Mouse (Mus musculus) liver, embryonic 13.5 days (tissue): ENCODE data around the gene Dctn5. TPM values are rescaled to one million over a fixed set of nuclear protein-coding genes. Genes with fewer than 3 reads are reported as not detected.

ENCODE experiments used
- ATAC-seq: fragments of 200-750 bp; cut with Nextera tagmentation; 2 replicates; pipeline ENCODE4 v1.8.0; 2017; ENCODE audit warnings: low read depth, mild to moderate bottlenecking, moderate number of reproducible peaks, moderate library complexity
- DNase-seq: peaks from one replicate; pipeline ENCODE4 v3.0.0; 2022
- H3K27ac ChIP-seq: fragments of 300-500 bp; sonication (generic); 2 replicates; pipeline ENCODE4 v1.5.1; 2015; ENCODE audit warnings: moderate library complexity, mild to moderate bottlenecking, inconsistent platforms
- H3K27me3 ChIP-seq: fragments of 300-500 bp; sonication (generic); 2 replicates; pipeline ENCODE4 v1.6.1; 2015; ENCODE audit warnings: mild to moderate bottlenecking, inconsistent platforms
- H3K36me3 ChIP-seq: fragments of 300-500 bp; sonication (generic); 2 replicates; pipeline ENCODE4 v1.6.1; 2015; ENCODE audit warnings: mild to moderate bottlenecking, inconsistent platforms
- H3K4me1 ChIP-seq: fragments of 300-500 bp; sonication (generic); replicated peaks from 2 replicates; pipeline ENCODE4 v1.6.1; 2015; ENCODE audit warnings: inconsistent platforms
- H3K4me2 ChIP-seq: fragments of 300-500 bp; sonication (generic); 2 replicates; pipeline ENCODE4 v1.6.1; 2015; ENCODE audit warnings: inconsistent platforms, mild to moderate bottlenecking, moderate library complexity
- H3K4me3 ChIP-seq: fragments of 300-500 bp; sonication (generic); replicated peaks from 2 replicates; pipeline ENCODE4 v1.5.1; 2015; ENCODE audit warnings: mild to moderate bottlenecking, inconsistent platforms
- H3K9ac ChIP-seq: fragments of 300-500 bp; sonication (generic); 2 replicates; pipeline ENCODE4 v1.6.1; 2015; ENCODE audit warnings: mild to moderate bottlenecking, inconsistent platforms
- H3K9me3 ChIP-seq: fragments of 300-500 bp; sonication (generic); replicated peaks from 2 replicates; pipeline ENCODE4 v1.6.1; 2016; ENCODE audit warnings: inconsistent platforms
- WGBS: fragments of 180-500 bp; shearing (Covaris S2); methylation state at CpG from one replicate; pipeline ENCODE4 v1.1.7; 2015; ENCODE audit not compliant: insufficient replicate concordance; 5-methylcytosine and 5-hydroxymethylcytosine counted together
- polyA plus RNA-seq: library from polyadenylated mRNA; unstranded; fragments of >200 nt; fragmentation: Nextera tagmentation; extraction: Ambion mirVana; gene quantifications from 2 replicates; pipeline ENCODE4 v1.2.1, GENCODE M21; 2015

Gene Dctn5
- polyA plus RNA-seq, 1 experiment from 2014 or later = 54.7 TPM

DNA sequence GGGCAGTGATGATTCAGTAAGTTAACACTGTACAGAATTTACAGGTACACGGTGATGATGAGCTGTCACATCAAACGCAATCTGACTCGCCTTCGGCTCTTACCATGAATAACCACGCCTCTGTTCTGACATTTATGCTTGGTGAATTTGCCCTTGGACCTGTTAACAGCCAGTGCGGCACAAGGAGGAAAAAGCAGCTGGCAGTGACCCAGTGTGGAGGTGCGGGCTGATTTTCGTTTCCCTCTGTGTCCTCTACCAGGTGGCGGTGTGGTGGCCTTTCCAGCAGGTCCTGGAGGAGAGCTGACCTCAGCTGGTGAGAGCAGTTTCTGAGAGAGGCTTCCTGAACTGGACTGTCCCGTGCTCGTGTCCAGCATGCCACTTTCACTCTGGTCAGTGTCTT lies 5.9 kb upstream of the Dctn5 start:
- H3K27ac ChIP-seq = no peak overlapping the region
- H3K4me2 ChIP-seq = no peak overlapping the region
- 88% methylated on average over 11 of the region's 11 CpGs for WGBS
- H3K9ac ChIP-seq = no peak overlapping the region
- DNase-seq (no peak), ATAC-seq (no peak)
- peaks cover 16% of the 10 kb centered on the region for H3K4me1 ChIP-seq
- no peaks in the 10 kb centered on the region for H3K27me3 ChIP-seq
- H3K9me3 ChIP-seq = no peaks in the 10 kb centered on the region
- peaks cover 76% of the 10 kb centered on the region for H3K36me3 ChIP-seq
- no peak overlapping the region for H3K4me3 ChIP-seq

GRCm38 (mm10) chr7:122131834-122132233 lies 1.0 kb upstream of the Dctn5 start:
- peaks cover 51% of the 10 kb centered on the region for H3K36me3 ChIP-seq
- peaks cover 24% of the 10 kb centered on the region for H3K4me1 ChIP-seq
- H3K27me3 ChIP-seq = no peaks in the 10 kb centered on the region
- ATAC-seq (no peak), DNase-seq (no peak)
- H3K27ac ChIP-seq = peak overlapping the region; percentile 86; the same call in 1 of the 2 replicates
- peak overlapping the region; percentile 92 for H3K9ac ChIP-seq
- H3K4me3 ChIP-seq = peak overlapping the region; percentile 87
- no peaks in the 10 kb centered on the region for H3K9me3 ChIP-seq
- H3K4me2 ChIP-seq = peak overlapping the region; percentile 80

GRCm38 (mm10) chr7:122133338-122133625 lies 441 bp downstream of the Dctn5 start:
- H3K4me2 ChIP-seq = peak overlapping the region; percentile 70
- DNase-seq (no peak), ATAC-seq (no peak; the same call in 1 of the 2 replicates)
- H3K9me3 ChIP-seq = no peaks in the 10 kb centered on the region
- H3K4me1 ChIP-seq = peaks cover 24% of the 10 kb centered on the region
- peak overlapping the region; percentile 87 for H3K9ac ChIP-seq
- WGBS = 11% methylated on average over 8 of the region's 8 CpGs
- peaks cover 49% of the 10 kb centered on the region for H3K36me3 ChIP-seq
- H3K4me3 ChIP-seq = peak overlapping the region; percentile 87
- H3K27me3 ChIP-seq = no peaks in the 10 kb centered on the region
- peak overlapping the region; percentile 84 for H3K27ac ChIP-seq

GRCm38 (mm10) chr7:122135070-122135469 lies 2.2 kb downstream of the Dctn5 start:
- no peaks in the 10 kb centered on the region for H3K9me3 ChIP-seq
- DNase-seq (peak; percentile 11), ATAC-seq (no peak)
- H3K27ac ChIP-seq = no peak overlapping the region
- H3K4me3 ChIP-seq = no peak overlapping the region
- no peaks in the 10 kb centered on the region for H3K27me3 ChIP-seq
- peaks cover 23% of the 10 kb centered on the region for H3K4me1 ChIP-seq
- H3K36me3 ChIP-seq = peaks cover 52% of the 10 kb centered on the region
- H3K4me2 ChIP-seq = no peak overlapping the region
- no peak overlapping the region for H3K9ac ChIP-seq
- WGBS = 68% methylated on average over 10 of the region's 10 CpGs

DNA sequence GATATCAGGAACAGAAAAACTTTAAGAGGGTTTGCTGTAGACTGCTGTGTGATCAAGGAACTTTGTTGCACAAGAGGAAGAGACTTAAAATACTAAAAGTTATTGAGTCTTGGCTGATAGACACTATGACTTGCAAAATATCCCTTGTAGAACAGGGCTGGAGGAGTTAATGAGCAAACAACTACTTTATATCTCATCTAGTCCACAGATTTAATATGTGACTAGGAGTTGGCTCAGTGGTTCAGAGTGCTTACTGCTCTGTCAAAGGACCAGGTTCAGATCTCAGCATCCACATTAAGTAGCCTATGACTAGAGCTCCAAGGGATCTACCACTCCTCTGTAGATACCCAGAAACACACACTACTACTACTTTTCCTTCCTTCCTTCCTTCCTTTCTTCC lies 4.2 kb downstream of the Dctn5 start:
- Histone ChIP-seq H3K9ac (no peak overlapping the region), H3K4me1 (peaks cover 8% of the 10 kb centered on the region), H3K4me2 (no peak overlapping the region), H3K9me3 (no peaks in the 10 kb centered on the region), H3K27ac (no peak overlapping the region), H3K4me3 (no peak overlapping the region), H3K36me3 (peaks cover 72% of the 10 kb centered on the region), H3K27me3 (no peaks in the 10 kb centered on the region)
- no peak for ATAC-seq
- no peak for DNase-seq

GRCm38 (mm10) chr7:122138190-122138589 lies 5.3 kb downstream of the Dctn5 start:
- Histone ChIP-seq H3K4me2 (no peak overlapping the region), H3K27me3 (no peaks in the 10 kb centered on the region), H3K9ac (no peak overlapping the region), H3K27ac (no peak overlapping the region), H3K4me3 (no peak overlapping the region), H3K9me3 (no peaks in the 10 kb centered on the region), H3K36me3 (peaks cover 80% of the 10 kb centered on the region), H3K4me1 (peaks cover 8% of the 10 kb centered on the region)
- no peak for DNase-seq
- 75% methylated on average over 5 of the region's 5 CpGs for WGBS
- no peak for ATAC-seq

DNA sequence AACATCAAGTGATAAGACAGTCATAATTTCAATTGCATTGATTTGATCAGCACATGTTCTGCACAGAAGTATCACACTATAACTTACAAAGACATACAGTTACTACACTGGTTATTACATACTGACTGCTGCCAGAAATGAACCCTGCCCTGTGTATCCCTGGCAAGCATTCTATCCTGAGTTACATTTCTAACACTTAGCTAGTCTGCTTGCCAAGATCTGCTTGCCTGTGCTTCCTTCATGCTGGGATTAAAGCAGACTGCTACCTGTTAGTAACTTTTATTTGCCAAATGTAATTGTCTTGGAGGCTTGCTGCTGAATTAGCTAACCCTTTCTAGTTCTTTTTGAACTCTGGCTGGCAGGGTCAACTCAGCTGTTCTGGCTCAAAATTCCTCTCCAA lies 8.2 kb downstream of the Dctn5 start:
- no peak overlapping the region for H3K4me2 ChIP-seq
- H3K4me3 ChIP-seq = no peak overlapping the region
- DNase-seq = no peak
- no peaks in the 10 kb centered on the region for H3K27me3 ChIP-seq
- no peaks in the 10 kb centered on the region for H3K4me1 ChIP-seq
- H3K36me3 ChIP-seq = peaks cover 93% of the 10 kb centered on the region
- no peak overlapping the region for H3K27ac ChIP-seq
- H3K9me3 ChIP-seq = no peaks in the 10 kb centered on the region
- H3K9ac ChIP-seq = no peak overlapping the region
- ATAC-seq = no peak

DNA sequence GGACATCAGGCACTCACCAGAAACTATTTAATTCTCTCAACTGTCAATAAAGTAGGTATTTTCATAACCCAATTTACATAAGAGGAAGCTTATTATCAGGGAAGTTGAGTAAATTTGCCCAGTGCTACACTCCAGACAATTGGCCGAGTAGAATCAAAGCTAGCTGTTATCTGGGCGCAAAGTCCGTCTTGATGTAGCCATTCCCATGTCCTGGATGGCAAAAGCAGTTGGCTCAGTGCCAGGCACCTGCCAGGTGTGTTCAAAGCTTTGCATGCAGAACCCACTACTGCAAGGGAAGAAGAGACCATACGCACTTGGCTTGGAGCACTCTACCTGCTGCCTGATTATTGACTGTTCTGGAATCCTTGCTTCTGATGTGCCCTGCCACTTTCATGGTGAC lies 19.6 kb downstream of the Dctn5 start:
- Histone ChIP-seq H3K9ac (no peak overlapping the region), H3K4me3 (no peak overlapping the region), H3K9me3 (no peaks in the 10 kb centered on the region), H3K36me3 (peaks cover 27% of the 10 kb centered on the region), H3K27ac (no peak overlapping the region), H3K4me2 (no peak overlapping the region), H3K4me1 (peaks cover 10% of the 10 kb centered on the region), H3K27me3 (no peaks in the 10 kb centered on the region)
- DNase-seq (no peak), ATAC-seq (no peak)
- 72% methylated on average over 4 of the region's 4 CpGs for WGBS

DNA sequence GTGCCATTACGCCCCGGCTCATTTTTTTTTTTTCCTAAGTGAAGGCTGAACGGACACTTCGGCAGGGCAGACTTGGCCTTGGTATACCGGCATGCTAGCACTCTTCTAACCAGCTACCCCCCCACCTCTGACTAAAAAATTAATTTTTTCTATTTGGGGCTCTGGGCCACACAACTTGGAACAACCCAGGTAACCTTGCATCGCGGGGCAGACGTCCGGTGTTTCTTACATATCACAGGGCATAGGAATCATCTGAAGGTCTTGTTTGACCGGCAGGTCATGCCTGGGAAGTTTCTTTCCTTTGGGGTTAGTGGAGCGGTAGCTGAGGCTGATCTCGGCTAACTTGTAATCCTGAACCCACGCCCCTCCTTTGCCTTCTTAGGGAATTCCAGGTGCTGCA lies 25.6 kb downstream of the Dctn5 start:
- Histone ChIP-seq H3K9ac (peak overlapping the region; percentile 95), H3K4me3 (peak overlapping the region; percentile 97), H3K9me3 (no peaks in the 10 kb centered on the region), H3K4me1 (peaks cover 51% of the 10 kb centered on the region), H3K27ac (peak overlapping the region; percentile 91), H3K36me3 (peaks cover 32% of the 10 kb centered on the region), H3K4me2 (peak overlapping the region; percentile 89), H3K27me3 (no peaks in the 10 kb centered on the region)
- no peak for DNase-seq
- WGBS = 5% methylated on average over 13 of the region's 13 CpGs
- no peak for ATAC-seq

DNA sequence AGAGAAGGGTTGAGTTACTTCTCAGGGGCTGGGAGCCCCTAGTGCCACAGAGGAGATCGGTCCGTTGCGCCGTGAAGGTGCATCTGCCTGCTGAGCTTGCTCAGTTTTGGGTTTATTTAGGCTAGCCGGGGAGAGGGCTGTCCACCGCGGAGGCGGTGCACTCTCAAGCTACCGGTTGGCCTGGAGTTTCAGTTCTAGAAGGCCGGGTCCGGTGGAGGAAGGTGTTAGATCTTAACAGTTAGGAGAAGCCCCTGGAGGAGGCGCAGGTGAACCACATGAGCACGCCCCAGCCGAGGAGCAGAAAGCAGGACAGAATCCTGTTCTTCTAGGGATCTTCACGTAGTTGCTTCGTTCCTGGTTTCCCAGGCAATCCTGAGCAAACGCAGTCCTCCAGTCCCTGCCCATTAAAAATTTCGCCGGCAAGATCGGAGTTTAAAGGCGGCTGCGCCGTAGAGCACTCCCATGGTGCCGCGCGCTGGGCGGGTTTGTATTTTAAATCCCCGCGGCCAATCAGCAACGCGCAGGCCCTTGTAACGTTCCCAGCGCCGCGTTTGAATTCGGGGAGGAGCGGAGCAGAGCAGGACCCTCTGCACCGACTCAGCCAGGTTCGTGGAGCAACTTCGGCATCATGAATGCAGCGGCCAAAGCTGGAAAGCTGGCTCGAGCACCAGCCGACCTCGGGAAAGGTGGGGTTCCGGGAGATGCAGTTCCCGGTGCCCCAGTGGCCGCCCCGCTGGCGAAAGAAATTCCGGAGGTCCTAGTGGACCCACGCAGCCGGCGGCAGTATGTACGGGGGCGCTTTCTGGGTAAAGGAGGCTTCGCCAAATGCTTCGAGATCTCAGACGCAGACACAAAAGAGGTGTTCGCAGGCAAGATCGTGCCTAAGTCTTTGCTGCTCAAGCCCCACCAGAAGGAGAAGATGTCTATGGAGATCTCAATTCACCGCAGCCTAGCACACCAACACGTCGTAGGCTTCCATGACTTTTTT lies 26.4 kb downstream of the Dctn5 start, which contains the start of gene Plk1:
Plk1 (plus strand) TSS at position 525 of the 988 bp plus-strand sequence.
- under 1% methylated on average over 63 of the region's 63 CpGs for WGBS
- H3K27me3 ChIP-seq = no peaks in the 10 kb centered on the region
- peak within 1 kb of the TSS; percentile 97 for H3K4me3 ChIP-seq
- H3K27ac ChIP-seq = peak within 1 kb of the TSS; percentile 91
- peaks cover 55% of the 10 kb centered on the region for H3K4me1 ChIP-seq
- peak within 1 kb of the TSS; percentile 95 for H3K9ac ChIP-seq
- peaks cover 39% of the 10 kb centered on the region for H3K36me3 ChIP-seq
- ATAC-seq = peak; percentile 92
- peak within 1 kb of the TSS; percentile 89 for H3K4me2 ChIP-seq
- peak; percentile 81 for DNase-seq
- H3K9me3 ChIP-seq = no peaks in the 10 kb centered on the region

DNA sequence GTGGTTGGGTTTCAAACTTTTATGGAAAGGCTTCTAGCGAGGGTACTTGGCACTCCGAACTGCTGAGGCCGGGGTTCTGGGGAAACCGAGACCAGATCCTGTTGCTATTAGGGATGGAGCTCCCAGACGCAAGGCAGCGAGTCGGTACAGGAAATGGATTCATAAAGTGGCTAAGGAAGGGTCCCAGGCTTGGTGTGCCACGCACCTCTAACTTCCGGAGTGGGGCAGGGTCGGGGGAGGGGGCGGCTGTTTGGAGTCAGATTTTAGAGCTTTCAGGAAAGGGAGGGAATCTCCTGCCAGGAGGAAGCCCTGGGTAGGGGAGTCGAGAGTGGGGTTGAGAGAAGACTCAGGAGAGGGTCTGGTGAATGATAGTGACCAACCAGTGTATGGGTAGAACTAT lies 27.2 kb downstream of the Dctn5 start:
- H3K4me2 ChIP-seq = peak overlapping the region; percentile 89
- ATAC-seq (no peak), DNase-seq (no peak)
- WGBS = 0% methylated on average over 12 of the region's 12 CpGs
- H3K9ac ChIP-seq = peak overlapping the region; percentile 95
- H3K36me3 ChIP-seq = peaks cover 47% of the 10 kb centered on the region
- H3K9me3 ChIP-seq = no peaks in the 10 kb centered on the region
- peak overlapping the region; percentile 97 for H3K4me3 ChIP-seq
- H3K27me3 ChIP-seq = no peaks in the 10 kb centered on the region
- peak overlapping the region; percentile 91 for H3K27ac ChIP-seq
- peaks cover 62% of the 10 kb centered on the region for H3K4me1 ChIP-seq

- no peak overlapping the region for H3K27ac ChIP-seq
- ATAC-seq = no peak
- no peaks in the 10 kb centered on the region for H3K9me3 ChIP-seq
- DNase-seq = no peak
- H3K36me3 ChIP-seq = peaks cover 84% of the 10 kb centered on the region
- H3K4me3 ChIP-seq = no peak overlapping the region
- no peak overlapping the region for H3K9ac ChIP-seq
- H3K4me1 ChIP-seq = peaks cover 48% of the 10 kb centered on the region
- no peaks in the 10 kb centered on the region for H3K27me3 ChIP-seq
- 89% methylated on average over 6 of the region's 8 CpGs for WGBS
- no peak overlapping the region for H3K4me2 ChIP-seq
Measured at GRCm38 (mm10) chr7:122163766-122164165, 30.9 kb downstream of the Dctn5 start.
